Mouse (Mus musculus): ENCODE results near the gene Alg12.
"Not testable (repeated sequence)": the region's sequence is repeated elsewhere in the genome, so short reads cannot be mapped to it uniquely, and the experiment has no call there.

Gene Alg12

DNA sequence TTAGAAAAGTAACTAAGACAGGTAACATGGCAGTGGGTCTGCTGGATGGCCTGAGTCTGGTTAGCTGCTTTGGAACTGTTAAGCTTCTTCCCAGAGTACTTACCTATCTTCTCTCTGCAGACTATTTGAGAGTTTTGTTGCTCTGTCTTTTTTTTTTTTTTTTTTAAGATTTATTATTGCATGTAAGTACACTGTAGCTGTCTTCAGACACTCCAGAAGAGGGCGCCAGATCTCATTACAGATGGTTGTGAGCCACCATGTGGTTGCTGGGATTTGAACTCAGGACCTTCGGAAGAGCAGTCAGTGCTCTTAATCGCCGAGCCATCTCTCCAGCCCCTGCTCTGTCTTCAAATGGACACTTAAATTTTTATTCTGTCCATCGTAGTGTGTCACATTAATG, 44.5 kb downstream of the Alg12 start:
- not testable (repeated sequence) for DNase-seq (ENCODE audit: low spot score)

DNA sequence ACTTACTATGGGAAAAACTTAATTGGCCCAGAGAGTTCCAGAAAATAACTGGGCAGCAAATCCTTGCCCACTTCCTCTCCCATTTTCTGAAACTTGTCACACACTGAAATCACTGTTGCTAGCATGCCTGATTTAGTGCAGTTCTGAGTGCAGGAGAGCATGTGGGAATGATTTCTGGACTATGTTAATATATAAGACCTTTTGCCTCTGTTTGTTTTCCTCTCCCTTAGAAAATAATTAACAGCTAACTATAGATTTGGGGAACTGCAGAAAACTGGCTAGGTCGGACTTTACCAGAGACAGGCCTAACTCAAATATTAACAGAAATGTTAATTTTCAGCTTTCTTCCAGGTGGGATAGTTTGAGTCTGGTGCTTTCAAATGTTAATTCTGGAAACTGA, 50.6 kb downstream of the Alg12 start:
- no peak for DNase-seq (ENCODE audit: low spot score)

DNA sequence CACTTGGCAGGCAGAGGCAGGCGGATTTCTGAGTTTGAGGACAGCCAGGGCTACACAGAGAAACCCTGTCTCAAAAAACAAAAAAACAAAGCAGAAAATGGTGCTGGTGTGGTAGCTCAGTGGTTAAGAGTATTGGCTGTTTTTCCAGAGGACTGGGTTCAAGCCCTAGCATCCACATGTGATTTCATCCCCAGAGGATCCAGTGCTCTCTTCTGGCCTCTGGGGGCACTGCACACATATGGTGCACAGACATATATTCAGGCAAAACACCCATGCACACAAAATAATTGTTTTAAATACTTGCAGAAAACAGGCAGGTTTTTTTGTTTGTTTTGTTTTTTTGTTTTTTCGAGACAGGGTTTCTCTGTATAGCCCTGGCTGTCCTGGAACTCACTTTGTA, 53.0 kb downstream of the Alg12 start:
- not testable (repeated sequence) for DNase-seq (ENCODE audit: low spot score)

DNA sequence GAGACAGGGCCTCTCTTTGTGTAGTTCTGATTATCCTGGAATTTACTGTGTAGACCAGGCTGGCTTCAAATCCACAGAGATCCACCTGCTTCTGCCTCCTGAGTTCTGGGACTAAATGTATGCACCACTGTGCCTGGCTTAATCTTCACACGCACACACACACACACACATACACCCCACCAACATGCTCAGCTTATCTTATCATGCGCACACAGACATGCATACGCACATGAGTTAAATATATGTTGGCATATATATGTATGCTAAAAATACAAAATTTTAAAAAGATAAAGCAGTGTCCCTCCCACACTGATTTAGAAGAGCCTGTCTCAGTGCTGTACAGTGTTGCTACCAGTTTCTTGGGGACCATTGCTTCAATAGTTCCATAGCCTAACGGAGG, 57.6 kb downstream of the Alg12 start:
- DNase-seq (ENCODE audit: low spot score) = no peak

DNA sequence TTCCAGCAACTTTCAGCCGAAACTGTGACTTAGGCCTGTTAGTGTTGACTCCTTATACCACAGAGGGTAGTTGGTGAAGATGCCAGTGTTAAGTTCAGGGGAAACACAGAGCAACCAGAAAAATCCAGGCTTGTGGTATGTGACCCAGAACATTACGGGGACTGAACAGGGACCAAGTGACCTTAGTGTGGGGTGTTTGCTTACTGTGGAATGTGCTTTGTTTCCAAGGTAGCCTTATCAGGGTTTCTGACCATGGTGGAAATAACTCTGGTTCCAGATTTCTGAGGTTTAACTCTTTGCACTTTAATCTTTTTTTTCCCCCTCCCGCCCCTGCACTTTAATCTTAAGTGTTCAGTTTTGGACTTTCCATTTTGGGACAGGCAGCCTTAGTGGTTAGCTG, 61.1 kb downstream of the Alg12 start:
- DNase-seq (ENCODE audit: low spot score) = no peak

DNA sequence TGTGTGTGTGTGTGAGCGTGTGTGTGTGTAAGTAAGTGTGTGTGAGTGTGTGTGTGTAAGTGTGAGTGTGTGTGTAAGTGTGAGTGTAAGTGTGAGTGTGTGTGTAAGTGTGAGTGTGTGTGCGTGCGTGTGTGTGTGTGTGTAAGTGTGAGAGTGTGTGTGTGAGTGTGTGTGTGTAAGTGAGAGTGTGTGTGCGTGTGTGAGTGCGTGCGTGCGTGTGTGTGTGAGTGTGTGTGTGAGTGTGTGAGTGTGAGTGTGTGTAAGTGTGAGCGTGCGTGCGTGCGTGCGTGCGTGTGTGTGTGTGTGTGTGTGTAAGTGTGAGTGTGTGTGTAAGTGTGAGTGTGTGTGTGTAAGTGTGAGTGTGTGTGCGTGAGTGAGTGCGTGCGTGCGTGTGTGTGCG, 63.4 kb downstream of the Alg12 start:
- DNase-seq (ENCODE audit: low spot score) = no peak
